Mouse (Mus musculus): ENCODE data around the gene Thada. TPM values are rescaled to one million over a fixed set of nuclear protein-coding genes. Genes with fewer than 3 reads are reported as not detected.

Thada gene
- polyA plus RNA-seq, 1 experiment from 2014 or later: 1.6 TPM

GRCm38 (mm10) chr17:84480464-84481355, 14.7 kb upstream of the Thada start:
- WGBS: 42% methylated on average over 15 of the region's 15 CpGs
- no peak for TF ChIP-seq EP300 (optimal IDR thresholded peaks at IDR 0.05)
- peak; percentile 77 for TF ChIP-seq CTCF (IDR thresholded peaks at IDR 0.05; ENCODE audit: low read depth)
- Histone ChIP-seq H3K27ac (replicated peaks) (0 out of 2 replicates have a peak overlapping the region, but pooled peaks have one; percentile 0), H3K9me3 (ENCODE audit: control insufficient read depth, low read length) (no peaks in the 10 kb centered on the region), H3K4me2 (replicated peaks; ENCODE audit: low read depth) (no peak overlapping the region), H3K36me3 (ENCODE audit: control insufficient read depth, insufficient read depth, low read length) (no peaks in the 10 kb centered on the region), H3K9ac (ENCODE audit: low read length) (no peak overlapping the region), H3K27me3 (ENCODE audit: control insufficient read depth, insufficient read depth, low read length) (no peaks in the 10 kb centered on the region), H3K4me3 (ENCODE audit: low read depth, low read length) (no peak overlapping the region), H3K4me1 (replicated peaks; ENCODE audit: control insufficient read depth, insufficient read depth) (no peaks in the 10 kb centered on the region)
- DNase-seq (ENCODE audit: low spot score) (no peak), ATAC-seq (ENCODE audit: low FRiP score, low TSS enrichment) (peak; percentile 53; the same call in 1 of the 2 replicates)

DNA sequence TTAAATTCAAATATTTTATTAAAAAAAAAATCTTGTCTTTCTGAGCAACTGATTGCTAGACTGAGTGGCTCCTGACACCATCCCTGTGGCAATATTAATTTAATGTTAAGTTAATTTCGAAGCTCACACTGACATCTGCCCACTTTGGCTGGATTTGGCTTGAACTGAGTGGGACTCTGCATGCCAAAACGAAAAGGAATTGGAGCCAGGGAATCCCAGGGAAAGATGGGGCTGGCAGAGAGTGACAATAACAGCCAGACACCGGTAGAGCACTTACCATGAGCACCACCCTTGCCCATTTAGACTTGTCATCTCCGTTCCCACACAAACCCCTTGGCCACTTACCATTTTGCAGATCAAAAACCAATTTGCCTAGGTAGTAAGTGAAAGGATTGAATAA, 12.3 kb upstream of the Thada start:
- no peak for TF ChIP-seq EP300 (optimal IDR thresholded peaks at IDR 0.05)
- Histone ChIP-seq H3K36me3 (ENCODE audit: control insufficient read depth, insufficient read depth, low read length) (no peaks in the 10 kb centered on the region), H3K27me3 (ENCODE audit: control insufficient read depth, insufficient read depth, low read length) (no peaks in the 10 kb centered on the region), H3K27ac (replicated peaks) (no peak overlapping the region), H3K9me3 (ENCODE audit: control insufficient read depth, low read length) (no peaks in the 10 kb centered on the region), H3K4me3 (ENCODE audit: low read depth, low read length) (no peak overlapping the region), H3K4me1 (replicated peaks; ENCODE audit: control insufficient read depth, insufficient read depth) (no peaks in the 10 kb centered on the region), H3K4me2 (replicated peaks; ENCODE audit: low read depth) (no peak overlapping the region), H3K9ac (ENCODE audit: low read length) (no peak overlapping the region)
- ATAC-seq (ENCODE audit: low FRiP score, low TSS enrichment) (no peak), DNase-seq (ENCODE audit: low spot score) (no peak)
- WGBS: 83% methylated on average over 4 of the region's 4 CpGs

DNA sequence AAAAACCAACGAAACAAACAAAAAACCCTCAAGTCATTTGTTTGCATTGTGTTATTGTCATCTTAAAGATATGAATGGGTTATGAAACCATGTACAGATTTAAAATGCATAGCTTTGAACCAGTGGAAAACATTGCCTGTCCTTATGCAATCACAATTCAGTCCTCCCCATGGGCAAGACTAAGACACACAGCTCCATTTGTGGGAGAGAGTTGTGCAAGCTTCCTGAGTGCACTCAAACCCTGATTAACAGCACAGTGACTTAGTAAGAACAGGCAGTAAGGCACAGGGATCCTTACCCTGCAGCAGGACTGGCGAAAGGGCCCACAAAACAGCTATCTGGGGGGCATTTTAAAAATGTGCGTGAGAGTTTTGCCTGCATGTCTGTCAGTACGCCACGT, 11.2 kb upstream of the Thada start:
- no peak for TF ChIP-seq EP300 (optimal IDR thresholded peaks at IDR 0.05)
- TF ChIP-seq CTCF (IDR thresholded peaks at IDR 0.05; ENCODE audit: low read depth): no peak
- Histone ChIP-seq H3K27ac (replicated peaks) (no peak overlapping the region), H3K27me3 (ENCODE audit: control insufficient read depth, insufficient read depth, low read length) (no peaks in the 10 kb centered on the region), H3K4me1 (replicated peaks; ENCODE audit: control insufficient read depth, insufficient read depth) (no peaks in the 10 kb centered on the region), H3K9ac (ENCODE audit: low read length) (no peak overlapping the region), H3K4me3 (ENCODE audit: low read depth, low read length) (no peak overlapping the region), H3K9me3 (ENCODE audit: control insufficient read depth, low read length) (no peaks in the 10 kb centered on the region), H3K36me3 (ENCODE audit: control insufficient read depth, insufficient read depth, low read length) (no peaks in the 10 kb centered on the region), H3K4me2 (replicated peaks; ENCODE audit: low read depth) (no peak overlapping the region)
- ATAC-seq (ENCODE audit: low FRiP score, low TSS enrichment) (no peak), DNase-seq (ENCODE audit: low spot score) (no peak)
- WGBS: 87% methylated on average over 5 of the region's 5 CpGs

DNA sequence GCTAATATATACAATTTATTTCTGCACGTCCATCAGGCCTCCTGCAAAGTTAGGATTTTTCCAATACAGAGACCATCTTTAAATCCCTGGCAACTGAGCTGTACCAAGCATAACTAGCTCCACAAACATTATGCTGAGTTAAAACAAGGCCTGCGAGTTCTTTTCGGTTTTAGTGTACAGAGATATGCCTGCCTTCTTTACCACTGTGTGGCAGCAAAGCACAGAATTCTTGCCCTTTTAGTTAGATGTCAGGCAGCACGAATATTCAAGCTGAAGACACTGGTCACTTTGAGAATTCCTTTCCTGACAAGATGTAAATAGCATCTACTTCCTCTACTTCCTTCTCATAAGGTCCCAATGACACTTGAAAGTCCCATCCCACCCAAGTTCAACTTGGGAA, 8.3 kb upstream of the Thada start:
- no peaks in the 10 kb centered on the region for H3K9me3 ChIP-seq (ENCODE audit: control insufficient read depth, low read length)
- no peak overlapping the region for H3K4me2 ChIP-seq (replicated peaks; ENCODE audit: low read depth)
- H3K27me3 ChIP-seq (ENCODE audit: control insufficient read depth, insufficient read depth, low read length): no peaks in the 10 kb centered on the region
- TF ChIP-seq EP300 (optimal IDR thresholded peaks at IDR 0.05) (no peak), CTCF (IDR thresholded peaks at IDR 0.05; ENCODE audit: low read depth) (peak; percentile 77)
- WGBS: 43% methylated on average over 4 of the region's 4 CpGs
- DNase-seq (ENCODE audit: low spot score) (no peak), ATAC-seq (ENCODE audit: low FRiP score, low TSS enrichment) (no peak)
- no peak overlapping the region for H3K9ac ChIP-seq (ENCODE audit: low read length)
- H3K4me1 ChIP-seq (replicated peaks; ENCODE audit: control insufficient read depth, insufficient read depth): no peaks in the 10 kb centered on the region
- no peak overlapping the region for H3K27ac ChIP-seq (replicated peaks)
- H3K36me3 ChIP-seq (ENCODE audit: control insufficient read depth, insufficient read depth, low read length): no peaks in the 10 kb centered on the region
- no peak overlapping the region for H3K4me3 ChIP-seq (ENCODE audit: low read depth, low read length)

- no peaks in the 10 kb centered on the region for H3K4me1 ChIP-seq (replicated peaks; ENCODE audit: control insufficient read depth, insufficient read depth)
- H3K27me3 ChIP-seq (ENCODE audit: control insufficient read depth, insufficient read depth, low read length): no peaks in the 10 kb centered on the region
- H3K4me2 ChIP-seq (replicated peaks; ENCODE audit: low read depth): no peak overlapping the region
- H3K36me3 ChIP-seq (ENCODE audit: control insufficient read depth, insufficient read depth, low read length): peaks cover 16% of the 10 kb centered on the region
- H3K9me3 ChIP-seq (ENCODE audit: control insufficient read depth, low read length): no peaks in the 10 kb centered on the region
- no peak overlapping the region for H3K27ac ChIP-seq (replicated peaks)
- no peak overlapping the region for H3K4me3 ChIP-seq (ENCODE audit: low read depth, low read length)
- H3K9ac ChIP-seq (ENCODE audit: low read length): no peak overlapping the region
- 62% methylated on average over 4 of the region's 4 CpGs for WGBS
- DNase-seq (ENCODE audit: low spot score) (no peak), ATAC-seq (ENCODE audit: low FRiP score, low TSS enrichment) (no peak)
- TF ChIP-seq CTCF (IDR thresholded peaks at IDR 0.05; ENCODE audit: low read depth) (no peak), EP300 (optimal IDR thresholded peaks at IDR 0.05) (no peak)
Measured at GRCm38 (mm10) chr17:84435012-84435411, 31.0 kb downstream of the Thada start.

DNA sequence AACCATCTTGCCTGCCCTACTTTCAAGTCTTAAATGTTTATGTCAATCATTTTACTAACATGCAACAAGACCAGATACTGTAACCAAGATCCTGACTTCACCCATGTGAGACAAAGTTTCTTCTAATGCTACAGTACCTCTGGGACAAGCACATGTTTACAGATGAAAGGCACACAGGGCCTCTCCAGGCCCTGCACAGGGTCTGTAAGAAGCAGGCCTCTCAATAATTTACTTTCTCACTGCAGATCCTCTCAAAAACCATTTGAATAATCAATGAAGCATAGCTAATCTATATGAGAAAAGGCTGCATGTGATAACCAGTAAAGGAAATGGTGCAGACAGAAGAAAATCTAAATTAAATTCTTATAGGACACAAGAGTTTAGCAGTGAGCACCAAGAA, 31.8 kb downstream of the Thada start:
- H3K4me3 ChIP-seq (ENCODE audit: low read depth, low read length): no peak overlapping the region
- ATAC-seq (ENCODE audit: low FRiP score, low TSS enrichment) (no peak), DNase-seq (ENCODE audit: low spot score) (no peak)
- H3K27ac ChIP-seq (replicated peaks): no peak overlapping the region
- H3K4me2 ChIP-seq (replicated peaks; ENCODE audit: low read depth): no peak overlapping the region
- peaks cover 12% of the 10 kb centered on the region for H3K36me3 ChIP-seq (ENCODE audit: control insufficient read depth, insufficient read depth, low read length)
- no peaks in the 10 kb centered on the region for H3K27me3 ChIP-seq (ENCODE audit: control insufficient read depth, insufficient read depth, low read length)
- H3K4me1 ChIP-seq (replicated peaks; ENCODE audit: control insufficient read depth, insufficient read depth): no peaks in the 10 kb centered on the region
- TF ChIP-seq CTCF (IDR thresholded peaks at IDR 0.05; ENCODE audit: low read depth) (no peak), EP300 (optimal IDR thresholded peaks at IDR 0.05) (no peak)
- no peak overlapping the region for H3K9ac ChIP-seq (ENCODE audit: low read length)
- no peaks in the 10 kb centered on the region for H3K9me3 ChIP-seq (ENCODE audit: control insufficient read depth, low read length)

All from stomach, postnatal 0 days (tissue).